Mouse (Mus musculus): ENCODE data around the gene Thada. TPM values are rescaled to one million over a fixed set of nuclear protein-coding genes. Genes with fewer than 3 reads are reported as not detected.

The Thada gene
- total and polyA plus RNA-seq, 3 experiments = 17.3 to 26.7 (median 22.2) TPM

DNA sequence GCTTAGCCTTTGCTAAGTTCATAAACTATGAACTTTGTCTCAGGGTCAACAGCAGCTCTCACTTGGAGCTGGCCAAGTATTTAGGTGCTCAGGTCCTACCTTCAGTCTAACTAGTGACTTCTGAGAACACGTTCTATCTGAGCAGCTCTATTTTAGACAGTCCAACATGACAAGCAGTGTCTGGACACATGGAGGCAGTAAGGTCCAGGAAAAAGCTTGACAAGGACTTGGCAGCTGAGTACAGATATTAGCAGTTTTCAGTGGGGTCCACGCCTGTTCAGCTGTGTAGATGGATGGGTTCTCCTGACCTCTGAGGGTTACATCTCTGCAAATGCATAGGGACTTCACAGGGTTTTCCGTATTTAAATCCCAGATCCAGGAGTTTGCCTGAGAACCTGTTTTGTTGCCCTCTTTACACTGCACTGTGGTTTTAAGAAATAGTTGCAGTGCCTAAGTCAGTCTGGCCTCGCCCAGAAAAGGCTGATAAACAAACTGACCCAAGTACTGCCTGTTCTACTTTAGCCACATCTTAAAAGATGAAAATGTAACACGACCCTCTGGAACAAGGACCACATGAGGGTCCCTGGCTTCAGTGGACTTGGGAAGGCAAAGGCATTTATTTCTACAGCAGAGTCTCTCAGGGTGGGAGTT lies 200.4 kb downstream of the Thada start:
- no peak overlapping the region for H3K27ac ChIP-seq (ENCODE audit: insufficient read depth, low read depth)
- H3K4me1 ChIP-seq (ENCODE audit: control insufficient read depth in 1 of 2, insufficient read depth in 2 of 2) = peaks cover 0 to 29% of the 10 kb centered on the region in 2 experiments; a peak in 2 of 4 replicates
- in situ Hi-C loops (cut with MboI; ENCODE audit: low pct_ligation_motif_present, low pct_unique_long_range_greater_than_20kb, low sequenced_read_pairs) = no loop called here
- H3K4me3 ChIP-seq (replicated peaks in 1 of 3; ENCODE audit: low read depth in 2 of 3, low read length in 2 of 3, poor library complexity in 1 of 3) = no peak overlapping the region
- H3K27me3 ChIP-seq (replicated peaks) = no peaks in the 10 kb centered on the region
- H3K9me3 ChIP-seq (replicated peaks; ENCODE audit: low read length) = no peaks in the 10 kb centered on the region
- no peaks in the 10 kb centered on the region for H3K79me2 ChIP-seq (replicated peaks; ENCODE audit: control insufficient read depth, extremely low read depth, insufficient read depth, poor library complexity, severe bottlenecking)
- dilution Hi-C loops (cut with MboI; ENCODE audit: extremely low pct_ligation_motif_present, extremely low pct_unique_long_range_greater_than_20kb, low sequenced_read_pairs) = no loop called here
- no peak overlapping the region for H3K4me2 ChIP-seq (ENCODE audit: insufficient read depth, low read depth, poor library complexity, severe bottlenecking)
- DNase-seq (ENCODE audit: extremely low read depth) = no peak
- TF ChIP-seq MXI1 (IDR thresholded peaks at IDR 0.05; ENCODE audit: low read depth, low read length) = no peak
- TF ChIP-seq RAD21 (IDR thresholded peaks at IDR 0.05; ENCODE audit: low read depth, low read length) = peak; percentile 13
- TF ChIP-seq HCFC1 (IDR thresholded peaks at IDR 0.05; ENCODE audit: low read depth, low read length) = no peak
- peak in 1 of 2 experiments; percentile 19; a peak in 1 of 4 replicates for TF ChIP-seq CTCF (conservative IDR thresholded peaks at IDR 0.05 in 1 of 2, IDR thresholded peaks at IDR 0.05 in 1 of 2; ENCODE audit: low read depth in 2 of 2, low read length in 2 of 2)
- TF ChIP-seq GABPA (IDR thresholded peaks at IDR 0.05; ENCODE audit: insufficient replicate concordance, low read depth, low read length) = no peak
- H3K9ac ChIP-seq (ENCODE audit: insufficient read depth, low read depth) = no peak overlapping the region
- peaks cover 10 to 67% of the 10 kb centered on the region in 2 experiments for H3K36me3 ChIP-seq (replicated peaks in 1 of 2; ENCODE audit: control insufficient read depth in 1 of 2, insufficient read depth in 1 of 2, low read length in 1 of 2)

DNA sequence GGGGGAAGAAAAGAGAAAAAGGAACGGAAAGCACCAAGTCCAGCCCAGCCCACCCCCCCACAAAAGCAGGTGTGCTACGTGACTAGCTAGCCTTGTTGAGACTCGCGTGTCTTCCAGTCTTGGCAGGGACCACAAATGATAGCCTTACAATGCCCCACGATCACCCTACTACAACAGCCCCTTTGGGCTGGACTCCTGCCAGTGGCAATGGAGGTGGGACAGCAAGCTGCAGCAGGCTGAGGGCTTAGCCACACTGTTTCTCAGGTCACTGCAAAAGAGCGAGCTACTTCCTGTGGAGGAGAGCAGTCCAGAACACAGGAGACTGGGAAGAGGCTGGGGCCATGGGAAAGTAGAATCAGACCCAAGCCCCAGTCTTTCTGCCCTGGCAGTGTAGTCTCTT lies 201.7 kb downstream of the Thada start:
- H3K79me2 ChIP-seq (replicated peaks; ENCODE audit: control insufficient read depth, extremely low read depth, insufficient read depth, poor library complexity, severe bottlenecking) = no peaks in the 10 kb centered on the region
- in situ Hi-C loops (cut with MboI; ENCODE audit: low pct_ligation_motif_present, low pct_unique_long_range_greater_than_20kb, low sequenced_read_pairs) = no loop called here
- no peak overlapping the region for H3K4me2 ChIP-seq (ENCODE audit: insufficient read depth, low read depth, poor library complexity, severe bottlenecking)
- no peak overlapping the region for H3K9ac ChIP-seq (ENCODE audit: insufficient read depth, low read depth)
- no peak overlapping the region for H3K27ac ChIP-seq (ENCODE audit: insufficient read depth, low read depth)
- H3K36me3 ChIP-seq (replicated peaks in 1 of 2; ENCODE audit: control insufficient read depth in 1 of 2, insufficient read depth in 1 of 2, low read length in 1 of 2) = peaks cover 5 to 64% of the 10 kb centered on the region in 2 experiments
- no peak for DNase-seq (ENCODE audit: extremely low read depth)
- H3K27me3 ChIP-seq (replicated peaks) = no peaks in the 10 kb centered on the region
- H3K4me3 ChIP-seq (replicated peaks in 1 of 3; ENCODE audit: low read depth in 2 of 3, low read length in 2 of 3, poor library complexity in 1 of 3) = no peak overlapping the region
- no peak for TF ChIP-seq ZKSCAN1 (IDR thresholded peaks at IDR 0.05; ENCODE audit: borderline replicate concordance, low read depth, low read length)
- no peaks in the 10 kb centered on the region for H3K9me3 ChIP-seq (replicated peaks; ENCODE audit: low read length)
- peaks cover 0 to 32% of the 10 kb centered on the region in 2 experiments; a peak in 2 of 4 replicates for H3K4me1 ChIP-seq (ENCODE audit: control insufficient read depth in 1 of 2, insufficient read depth in 2 of 2)
- dilution Hi-C loops (cut with MboI; ENCODE audit: extremely low pct_ligation_motif_present, extremely low pct_unique_long_range_greater_than_20kb, low sequenced_read_pairs) = no loop called here

DNA sequence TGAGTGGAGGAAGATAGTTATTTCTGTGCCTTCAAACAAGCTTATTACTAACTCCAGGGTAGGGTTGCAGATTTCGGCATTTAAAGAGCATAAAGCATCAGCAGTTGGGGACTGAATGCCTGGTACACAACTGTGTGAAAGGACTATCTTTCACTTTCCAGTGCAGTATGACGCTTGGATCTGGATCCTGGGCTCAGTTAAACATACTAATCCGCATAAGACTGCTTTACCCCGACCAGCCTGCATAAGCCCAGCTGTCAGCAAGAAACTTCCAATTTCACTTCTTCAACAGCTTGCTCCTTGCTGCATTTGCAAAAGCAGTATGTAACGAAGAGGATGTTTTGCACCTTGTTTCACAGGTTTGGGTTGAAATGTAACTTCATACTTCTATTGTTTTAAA lies 202.4 kb downstream of the Thada start:
- Histone ChIP-seq H3K79me2 (replicated peaks; ENCODE audit: control insufficient read depth, extremely low read depth, insufficient read depth, poor library complexity, severe bottlenecking) (no peaks in the 10 kb centered on the region), H3K4me2 (ENCODE audit: insufficient read depth, low read depth, poor library complexity, severe bottlenecking) (no peak overlapping the region), H3K27me3 (replicated peaks) (no peaks in the 10 kb centered on the region), H3K36me3 (replicated peaks in 1 of 2; ENCODE audit: control insufficient read depth in 1 of 2, insufficient read depth in 1 of 2, low read length in 1 of 2) (peaks cover 3 to 70% of the 10 kb centered on the region in 2 experiments), H3K4me3 (replicated peaks in 1 of 3; ENCODE audit: low read depth in 2 of 3, low read length in 2 of 3, poor library complexity in 1 of 3) (no peak overlapping the region), H3K9me3 (replicated peaks; ENCODE audit: low read length) (no peaks in the 10 kb centered on the region), H3K27ac (ENCODE audit: insufficient read depth, low read depth) (no peak overlapping the region), H3K4me1 (ENCODE audit: control insufficient read depth in 1 of 2, insufficient read depth in 2 of 2) (peaks cover under 1 to 40% of the 10 kb centered on the region in 2 experiments; a peak in 3 of 4 replicates), H3K9ac (ENCODE audit: insufficient read depth, low read depth) (no peak overlapping the region)
- in situ Hi-C loops (cut with MboI; ENCODE audit: low pct_ligation_motif_present, low pct_unique_long_range_greater_than_20kb, low sequenced_read_pairs) (no loop called here), dilution Hi-C loops (cut with MboI; ENCODE audit: extremely low pct_ligation_motif_present, extremely low pct_unique_long_range_greater_than_20kb, low sequenced_read_pairs) (no loop called here)
- TF ChIP-seq CHD1 (IDR thresholded peaks at IDR 0.05; ENCODE audit: low read depth, low read length) (no peak), MAFK (IDR thresholded peaks at IDR 0.05; ENCODE audit: insufficient replicate concordance, low read length) (no peak), RCOR1 (conservative IDR thresholded peaks at IDR 0.05; ENCODE audit: low read depth, low read length) (no peak), POLR2AphosphoS2 (IDR thresholded peaks at IDR 0.05; ENCODE audit: low read depth, low read length) (no peak), POLR2A (IDR thresholded peaks at IDR 0.05; ENCODE audit: low read depth, low read length) (no peak), TBP (conservative IDR thresholded peaks at IDR 0.05; ENCODE audit: low read depth, low read length) (no peak), UBTF (IDR thresholded peaks at IDR 0.05; ENCODE audit: low read depth, low read length) (no peak), MYC (IDR thresholded peaks at IDR 0.05; ENCODE audit: low read depth, low read length) (no peak), ELF1 (IDR thresholded peaks at IDR 0.05; ENCODE audit: low read depth, low read length) (no peak), KAT2A (IDR thresholded peaks at IDR 0.05; ENCODE audit: insufficient replicate concordance, low read length) (no peak), MXI1 (IDR thresholded peaks at IDR 0.05; ENCODE audit: low read depth, low read length) (no peak), NRF1 (IDR thresholded peaks at IDR 0.05; ENCODE audit: low read depth, low read length) (no peak), USF1 (IDR thresholded peaks at IDR 0.05; ENCODE audit: low read depth, low read length) (no peak), ZNF384 (IDR thresholded peaks at IDR 0.05; ENCODE audit: low read depth, low read length) (no peak), TCF12 (IDR thresholded peaks at IDR 0.05; ENCODE audit: low read depth, low read length) (no peak), SMC3 (IDR thresholded peaks at IDR 0.05; ENCODE audit: low read depth, low read length) (no peak)
- no peak for DNase-seq (ENCODE audit: extremely low read depth)

Measured in CH12.LX (cell line).